In the genomic region with DNA sequence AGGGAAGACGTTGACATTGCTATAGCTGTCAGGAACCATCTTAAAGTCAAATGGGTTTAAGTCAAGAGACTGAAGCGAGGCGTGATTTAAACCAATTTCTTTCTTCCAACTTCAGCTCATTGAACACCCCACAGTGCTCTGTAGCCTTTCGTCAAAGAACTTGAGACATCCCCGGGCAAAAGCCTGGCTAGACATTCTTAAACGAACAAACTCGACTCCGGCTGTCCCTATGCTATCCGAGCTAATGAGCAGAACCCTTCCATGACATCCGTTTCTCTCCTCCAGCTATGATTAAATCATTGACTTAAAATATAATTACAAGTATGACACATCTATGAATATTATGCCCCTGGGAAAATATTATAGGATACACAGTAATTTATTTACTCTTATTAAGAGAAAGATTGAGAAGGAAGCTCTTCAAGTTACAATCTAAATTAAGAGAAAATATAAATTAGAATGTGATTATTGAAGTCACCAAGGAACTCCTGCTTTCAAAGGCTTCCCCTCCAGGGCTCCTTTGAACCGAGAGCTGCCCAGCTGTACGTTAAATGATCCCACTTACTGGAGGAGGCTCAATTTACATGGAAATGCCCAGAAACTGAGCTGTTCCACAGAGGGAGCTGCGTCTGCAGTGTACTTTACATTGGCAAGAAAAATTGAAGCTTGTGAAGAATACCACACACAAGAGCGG, we compare ENCODE assay signal across 19 mouse cellular contexts.
DNase-seq lines count a peak whose midpoint lies in the region; ATAC-seq lines count a peak whose summit lies in the region.
"Had no signal": no experiment of that assay in that cellular context is flagged by ENCODE, and none has a peak within 500 bp of the region (broad histone marks: within the 10 kb centered on the region; RNA-seq: fewer than 3 reads in every experiment).

No protein-coding gene starts in this region.

- H3K36me3 ChIP-seq in forebrain, embryonic 10.5 days (replicated peaks): no peaks in the 10 kb centered on the region
- no peaks in the 10 kb centered on the region for H3K36me3 ChIP-seq in forebrain, embryonic 13.5 days (ENCODE audit: poor library complexity, severe bottlenecking)
- no peaks in the 10 kb centered on the region for H3K36me3 ChIP-seq in hindbrain, embryonic 14.5 days (replicated peaks; ENCODE audit: control insufficient read depth, insufficient read depth)
- H3K36me3 ChIP-seq in hindbrain, embryonic 16.5 days (ENCODE audit: control insufficient read depth, insufficient read depth, low read length): no peaks in the 10 kb centered on the region
- no peaks in the 10 kb centered on the region for H3K36me3 ChIP-seq in embryonic facial prominence, embryonic 10.5 days (replicated peaks)
- no peaks in the 10 kb centered on the region for H3K36me3 ChIP-seq in midbrain, embryonic 16.5 days (ENCODE audit: control insufficient read depth, insufficient read depth, low read length)
- H3K36me3 ChIP-seq: G1E; hindbrain, embryonic 15.5 days; intestine, embryonic 15.5 days; liver, embryonic 12.5 days; neural tube, embryonic 13.5 days had no signal

- peaks cover 30% of the 10 kb centered on the region for H3K27me3 ChIP-seq in forebrain, embryonic 10.5 days (ENCODE audit: poor library complexity, severe bottlenecking)
- peaks cover 29% of the 10 kb centered on the region for H3K27me3 ChIP-seq in forebrain, embryonic 13.5 days
- no peaks in the 10 kb centered on the region for H3K27me3 ChIP-seq in hindbrain, embryonic 14.5 days (ENCODE audit: control insufficient read depth, insufficient read depth, low read length)
- H3K27me3 ChIP-seq in hindbrain, embryonic 16.5 days (replicated peaks; ENCODE audit: control insufficient read depth, insufficient read depth, low read length): 0 out of 2 replicates have a peak, but pooled peaks cover 3% of the 10 kb centered on the region
- H3K27me3 ChIP-seq in embryonic facial prominence, embryonic 10.5 days (replicated peaks; ENCODE audit: low read depth, poor library complexity, severe bottlenecking): peaks cover 27% of the 10 kb centered on the region; the same call in 1 of the 2 replicates
- 0 out of 2 replicates have a peak, but pooled peaks cover 2% of the 10 kb centered on the region for H3K27me3 ChIP-seq in midbrain, embryonic 16.5 days (ENCODE audit: control insufficient read depth, insufficient read depth, low read depth, low read length)
- H3K27me3 ChIP-seq: intestine, embryonic 15.5 days; liver, embryonic 12.5 days; neural tube, embryonic 13.5 days had no signal

- H3K4me1 ChIP-seq in forebrain, embryonic 10.5 days: peaks cover 31% of the 10 kb centered on the region
- H3K4me1 ChIP-seq in forebrain, embryonic 13.5 days: peaks cover 3% of the 10 kb centered on the region; the same call in 1 of the 2 replicates
- H3K4me1 ChIP-seq in hindbrain, embryonic 14.5 days (replicated peaks; ENCODE audit: control insufficient read depth, insufficient read depth, low read length): no peaks in the 10 kb centered on the region
- H3K4me1 ChIP-seq in hindbrain, embryonic 16.5 days (ENCODE audit: control insufficient read depth, insufficient read depth, low read depth, low read length): no peaks in the 10 kb centered on the region
- peaks cover 8% of the 10 kb centered on the region for H3K4me1 ChIP-seq in embryonic facial prominence, embryonic 10.5 days
- H3K4me1 ChIP-seq in midbrain, embryonic 16.5 days (ENCODE audit: control insufficient read depth, insufficient read depth, low read length): peaks cover 9% of the 10 kb centered on the region; the same call in 1 of the 2 replicates
- H3K4me1 ChIP-seq: intestine, embryonic 15.5 days; liver, embryonic 12.5 days had no signal

- DNase-seq in forebrain, embryonic 10.5 days (ENCODE audit: extremely low spot score, low spot score): peak; percentile 16
- DNase-seq in hindbrain, embryonic 14.5 days (ENCODE audit: low spot score): no peak
- peak; percentile 24 for DNase-seq in embryonic facial prominence, embryonic 10.5 days (ENCODE audit: low spot score)
- no peak for DNase-seq in left cerebral cortex, postnatal 14 days (ENCODE audit: low spot score in 2 of 2)
- DNase-seq: adrenal gland, adult 8-10 months; liver, postnatal 0 days; thymus, adult 18-20 months; thymus, postnatal 25 days had no signal

- no peak overlapping the region for H3K9ac ChIP-seq in forebrain, embryonic 13.5 days
- 0 out of 2 replicates have a peak overlapping the region, but pooled peaks have one; percentile 10 for H3K9ac ChIP-seq in hindbrain, embryonic 14.5 days
- H3K9ac ChIP-seq in hindbrain, embryonic 16.5 days (ENCODE audit: low read depth, low read length): no peak overlapping the region
- no peak overlapping the region for H3K9ac ChIP-seq in midbrain, embryonic 16.5 days (ENCODE audit: low read depth, low read length)
- H3K9ac ChIP-seq: hindbrain, embryonic 15.5 days; intestine, embryonic 15.5 days; liver, embryonic 12.5 days; liver, postnatal 0 days; neural tube, embryonic 13.5 days had no signal

- no peak overlapping the region for H3K4me2 ChIP-seq in forebrain, embryonic 13.5 days
- no peak overlapping the region for H3K4me2 ChIP-seq in hindbrain, embryonic 14.5 days (replicated peaks)
- no peak overlapping the region for H3K4me2 ChIP-seq in hindbrain, embryonic 16.5 days (ENCODE audit: low read length)
- no peak overlapping the region for H3K4me2 ChIP-seq in midbrain, embryonic 16.5 days (ENCODE audit: low read length)
- H3K4me2 ChIP-seq: hindbrain, embryonic 15.5 days; intestine, embryonic 15.5 days; liver, embryonic 12.5 days; neural tube, embryonic 13.5 days had no signal

- intact Hi-C loops in left cerebral cortex, postnatal 14 days (cut with DNase I): no loop called here

- H3K27ac ChIP-seq in forebrain, embryonic 10.5 days: no peak overlapping the region
- H3K27ac ChIP-seq in forebrain, embryonic 13.5 days: no peak overlapping the region
- H3K27ac ChIP-seq in hindbrain, embryonic 14.5 days: no peak overlapping the region
- no peak overlapping the region for H3K27ac ChIP-seq in hindbrain, embryonic 16.5 days (ENCODE audit: low read depth, low read length)
- H3K27ac ChIP-seq in embryonic facial prominence, embryonic 10.5 days (replicated peaks): no peak overlapping the region
- no peak overlapping the region for H3K27ac ChIP-seq in midbrain, embryonic 16.5 days (ENCODE audit: low read length)
- H3K27ac ChIP-seq: hindbrain, embryonic 15.5 days; intestine, embryonic 15.5 days; layer of hippocampus, adult 2 months; liver, embryonic 12.5 days; neural tube, embryonic 13.5 days; stomach, postnatal 0 days had no signal

- no peak for ATAC-seq in forebrain, embryonic 13.5 days
- ATAC-seq in hindbrain, embryonic 14.5 days (ENCODE audit: low FRiP score): no peak; the same call in 1 of the 2 replicates
- ATAC-seq in hindbrain, embryonic 16.5 days: no peak; the same call in 1 of the 2 replicates
- ATAC-seq in midbrain, embryonic 16.5 days: peak; percentile 70
- ATAC-seq: forebrain, embryonic 16.5 days; intestine, embryonic 15.5 days; liver, embryonic 12.5 days; liver, postnatal 0 days had no signal

- H3K4me3 ChIP-seq in forebrain, embryonic 10.5 days: no peak overlapping the region
- H3K4me3 ChIP-seq in forebrain, embryonic 13.5 days: no peak overlapping the region
- H3K4me3 ChIP-seq in hindbrain, embryonic 14.5 days (replicated peaks; ENCODE audit: low read length): no peak overlapping the region
- H3K4me3 ChIP-seq in hindbrain, embryonic 16.5 days (ENCODE audit: low read length): no peak overlapping the region
- H3K4me3 ChIP-seq in embryonic facial prominence, embryonic 10.5 days: no peak overlapping the region
- no peak overlapping the region for H3K4me3 ChIP-seq in midbrain, embryonic 16.5 days (ENCODE audit: low read depth, low read length)
- H3K4me3 ChIP-seq: hindbrain, embryonic 15.5 days; intestine, embryonic 15.5 days; layer of hippocampus, adult 2 months; liver, embryonic 12.5 days; neural tube, embryonic 13.5 days had no signal

- WGBS in forebrain, embryonic 10.5 days: 58% methylated on average over 14 of the region's 14 CpGs
- 40% methylated on average over 14 of the region's 14 CpGs for WGBS in forebrain, embryonic 13.5 days
- WGBS in hindbrain, embryonic 14.5 days: 44% methylated on average over 14 of the region's 14 CpGs
- WGBS in hindbrain, embryonic 16.5 days: 48% methylated on average over 14 of the region's 14 CpGs
- WGBS in embryonic facial prominence, embryonic 10.5 days: 60% methylated on average over 14 of the region's 14 CpGs
- 34% methylated on average over 14 of the region's 14 CpGs for WGBS in midbrain, embryonic 16.5 days

- no peaks in the 10 kb centered on the region for H3K9me3 ChIP-seq in forebrain, embryonic 10.5 days
- H3K9me3 ChIP-seq in forebrain, embryonic 13.5 days (replicated peaks): no peaks in the 10 kb centered on the region
- H3K9me3 ChIP-seq in hindbrain, embryonic 14.5 days (ENCODE audit: control insufficient read depth, low read length): no peaks in the 10 kb centered on the region
- no peaks in the 10 kb centered on the region for H3K9me3 ChIP-seq in hindbrain, embryonic 16.5 days (ENCODE audit: control insufficient read depth, low read length)
- no peaks in the 10 kb centered on the region for H3K9me3 ChIP-seq in embryonic facial prominence, embryonic 10.5 days
- no peaks in the 10 kb centered on the region for H3K9me3 ChIP-seq in midbrain, embryonic 16.5 days (replicated peaks; ENCODE audit: control insufficient read depth, low read length, poor library complexity, severe bottlenecking)
- H3K9me3 ChIP-seq: G1E; hindbrain, embryonic 15.5 days; intestine, embryonic 15.5 days; liver, embryonic 12.5 days; neural tube, embryonic 13.5 days had no signal

Comparison
In these comparisons a context has a peak if more than half of its experiments do, and no peak if none do; other contexts are left out.
1. DNase-seq: peak in forebrain, embryonic 10.5 days (single experiment) and embryonic facial prominence, embryonic 10.5 days (single experiment); none in hindbrain, embryonic 14.5 days (single experiment) and left cerebral cortex, postnatal 14 days (0 of 2).